Mouse (Mus musculus) limb, embryonic 11.5 days (tissue): Measurements from ENCODE around the gene Kcnh6. TPM values are rescaled to one million over a fixed set of nuclear protein-coding genes. Genes with fewer than 3 reads are reported as not detected.

ENCODE experiments used
- ATAC-seq: fragments of 200-750 bp; cut with Nextera tagmentation; 2 replicates; pipeline ENCODE4 v1.8.0; 2017; ENCODE audit warnings: low read depth; ENCODE audit not compliant: insufficient number of reproducible peaks, low FRiP score, low TSS enrichment
- DNase-seq: peaks from one replicate; pipeline ENCODE4 v3.0.0-alpha.2; 2015; ENCODE audit warnings: low spot score
- H3K27ac ChIP-seq: fragments of 300-500 bp; sonication (generic); replicated peaks from 2 replicates; pipeline ENCODE4 v1.5.1; 2014; ENCODE audit warnings: low read depth, mild to moderate bottlenecking, low read length
- H3K27me3 ChIP-seq: fragments of 300-500 bp; sonication (generic); 2 replicates; pipeline ENCODE4 v1.6.1; 2014; ENCODE audit warnings: mild to moderate bottlenecking, low read length, mixed read lengths; ENCODE audit not compliant: control insufficient read depth, insufficient read depth
- H3K36me3 ChIP-seq: fragments of 300-500 bp; sonication (generic); 2 replicates; pipeline ENCODE4 v1.6.1; 2014; ENCODE audit warnings: mild to moderate bottlenecking, low read length, moderate library complexity, mixed read lengths; ENCODE audit not compliant: control insufficient read depth, insufficient read depth
- H3K4me1 ChIP-seq: fragments of 300-500 bp; sonication (generic); 2 replicates; pipeline ENCODE4 v1.6.1; 2014; ENCODE audit warnings: low read length, mixed read lengths; ENCODE audit not compliant: control insufficient read depth, insufficient read depth
- H3K4me2 ChIP-seq: fragments of 300-500 bp; sonication (generic); 2 replicates; pipeline ENCODE4 v1.6.1; 2014; ENCODE audit warnings: low read depth, mild to moderate bottlenecking, moderate library complexity; ENCODE audit not compliant: severe bottlenecking
- H3K4me3 ChIP-seq: fragments of 300-500 bp; sonication (generic); 2 replicates; pipeline ENCODE4 v1.5.1; 2014; ENCODE audit warnings: low read depth, low read length
- H3K9ac ChIP-seq: fragments of 300-500 bp; sonication (generic); 2 replicates; pipeline ENCODE4 v1.6.1; 2014; ENCODE audit warnings: mild to moderate bottlenecking, low read length
- H3K9me3 ChIP-seq: fragments of 300-500 bp; sonication (generic); 2 replicates; pipeline ENCODE4 v1.6.1; 2016; ENCODE audit warnings: low read length; ENCODE audit not compliant: control insufficient read depth
- WGBS: fragments of 180-500 bp; shearing (Covaris S2); extraction: QIAGEN DNeasy Blood & Tissue Kit; methylation state at CpG from one replicate; pipeline ENCODE4 v1.1.7; 2014; 5-methylcytosine and 5-hydroxymethylcytosine counted together
- polyA plus RNA-seq: library from polyadenylated mRNA; unstranded; fragments of >200 nt; fragmentation: Nextera tagmentation; extraction: Ambion mirVana; gene quantifications from 2 replicates; pipeline ENCODE4 v1.2.1, GENCODE M21; 2014

Kcnh6 gene
- polyA plus RNA-seq, 1 experiment from 2014 or later, result 0.39 TPM

GRCm38 (mm10) chr11:105994375-105994774 is 13.5 kb upstream of the Kcnh6 start, which contains the start of gene Ace3:
TSS of gene Ace3 (plus strand) at chr11:105994675.
- Histone ChIP-seq H3K4me1 (no peaks in the 10 kb centered on the region), H3K27me3 (no peaks in the 10 kb centered on the region), H3K4me3 (no peak within 1 kb of the TSS), H3K36me3 (no peaks in the 10 kb centered on the region), H3K9ac (no peak within 1 kb of the TSS), H3K4me2 (no peak within 1 kb of the TSS), H3K27ac (no peak within 1 kb of the TSS), H3K9me3 (no peaks in the 10 kb centered on the region)
- ATAC-seq (no peak), DNase-seq (no peak)
- WGBS, result 87% methylated on average over 3 of the region's 3 CpGs

GRCm38 (mm10) chr11:106000062-106000461 is 7.9 kb upstream of the Kcnh6 start:
- no peak overlapping the region for H3K27ac ChIP-seq
- H3K9ac ChIP-seq, result no peak overlapping the region
- no peaks in the 10 kb centered on the region for H3K4me1 ChIP-seq
- ATAC-seq (no peak), DNase-seq (no peak)
- no peak overlapping the region for H3K4me2 ChIP-seq
- H3K4me3 ChIP-seq, result no peak overlapping the region
- no peaks in the 10 kb centered on the region for H3K9me3 ChIP-seq
- WGBS, result 96% methylated on average over 6 of the region's 6 CpGs
- H3K36me3 ChIP-seq, result no peaks in the 10 kb centered on the region
- no peaks in the 10 kb centered on the region for H3K27me3 ChIP-seq

DNA sequence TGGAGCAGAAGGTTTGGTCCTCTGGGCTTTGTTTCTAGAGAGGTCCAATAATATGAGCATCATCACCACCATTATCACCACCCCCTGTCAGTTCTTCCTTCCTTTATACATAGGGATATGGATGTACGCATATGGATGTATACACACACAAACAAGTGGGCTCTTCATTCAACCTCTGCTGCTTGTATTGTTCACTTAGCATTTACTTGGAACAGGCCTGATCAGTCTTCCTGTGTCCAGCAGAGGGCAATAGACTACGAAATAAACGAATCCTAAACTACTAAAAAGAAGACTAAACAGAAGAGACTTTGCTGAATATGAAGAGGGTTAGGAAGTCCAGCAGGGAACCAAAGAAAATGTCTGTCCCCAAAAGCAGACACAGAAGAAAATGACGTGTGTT is 6.2 kb upstream of the Kcnh6 start:
- Histone ChIP-seq H3K4me2 (no peak overlapping the region), H3K4me3 (no peak overlapping the region), H3K36me3 (no peaks in the 10 kb centered on the region), H3K27me3 (no peaks in the 10 kb centered on the region), H3K27ac (no peak overlapping the region), H3K9ac (no peak overlapping the region), H3K9me3 (no peaks in the 10 kb centered on the region), H3K4me1 (no peaks in the 10 kb centered on the region)
- DNase-seq (no peak), ATAC-seq (no peak)
- 43% methylated on average over 4 of the region's 4 CpGs for WGBS

- Histone ChIP-seq H3K4me1 (0 out of 2 replicates have a peak, but pooled peaks cover 3% of the 10 kb centered on the region), H3K27ac (no peak overlapping the region), H3K27me3 (no peaks in the 10 kb centered on the region), H3K9ac (no peak overlapping the region), H3K36me3 (no peaks in the 10 kb centered on the region), H3K9me3 (no peaks in the 10 kb centered on the region), H3K4me3 (no peak overlapping the region), H3K4me2 (no peak overlapping the region)
- ATAC-seq (no peak), DNase-seq (no peak)
- WGBS, result 80% methylated on average over 1 of the region's 1 CpGs
Observed at GRCm38 (mm10) chr11:106004576-106004975, 3.3 kb upstream of the Kcnh6 start.

- 0 out of 2 replicates have a peak, but pooled peaks cover 3% of the 10 kb centered on the region for H3K4me1 ChIP-seq
- H3K27ac ChIP-seq, result no peak overlapping the region
- H3K27me3 ChIP-seq, result no peaks in the 10 kb centered on the region
- H3K4me3 ChIP-seq, result no peak overlapping the region
- H3K4me2 ChIP-seq, result no peak overlapping the region
- DNase-seq (no peak), ATAC-seq (no peak)
- no peaks in the 10 kb centered on the region for H3K36me3 ChIP-seq
- WGBS, result 64% methylated on average over 5 of the region's 5 CpGs
- H3K9me3 ChIP-seq, result no peaks in the 10 kb centered on the region
- H3K9ac ChIP-seq, result no peak overlapping the region
Observed at GRCm38 (mm10) chr11:106005970-106006369, 2.0 kb upstream of the Kcnh6 start.

GRCm38 (mm10) chr11:106012711-106013110 is 4.8 kb downstream of the Kcnh6 start:
- H3K9ac ChIP-seq, result no peak overlapping the region
- H3K36me3 ChIP-seq, result no peaks in the 10 kb centered on the region
- H3K4me3 ChIP-seq, result no peak overlapping the region
- no peaks in the 10 kb centered on the region for H3K9me3 ChIP-seq
- ATAC-seq (no peak), DNase-seq (no peak)
- no peak overlapping the region for H3K4me2 ChIP-seq
- H3K27ac ChIP-seq, result no peak overlapping the region
- WGBS, result 55% methylated on average over 7 of the region's 7 CpGs
- H3K27me3 ChIP-seq, result no peaks in the 10 kb centered on the region
- H3K4me1 ChIP-seq, result 0 out of 2 replicates have a peak, but pooled peaks cover 3% of the 10 kb centered on the region

DNA sequence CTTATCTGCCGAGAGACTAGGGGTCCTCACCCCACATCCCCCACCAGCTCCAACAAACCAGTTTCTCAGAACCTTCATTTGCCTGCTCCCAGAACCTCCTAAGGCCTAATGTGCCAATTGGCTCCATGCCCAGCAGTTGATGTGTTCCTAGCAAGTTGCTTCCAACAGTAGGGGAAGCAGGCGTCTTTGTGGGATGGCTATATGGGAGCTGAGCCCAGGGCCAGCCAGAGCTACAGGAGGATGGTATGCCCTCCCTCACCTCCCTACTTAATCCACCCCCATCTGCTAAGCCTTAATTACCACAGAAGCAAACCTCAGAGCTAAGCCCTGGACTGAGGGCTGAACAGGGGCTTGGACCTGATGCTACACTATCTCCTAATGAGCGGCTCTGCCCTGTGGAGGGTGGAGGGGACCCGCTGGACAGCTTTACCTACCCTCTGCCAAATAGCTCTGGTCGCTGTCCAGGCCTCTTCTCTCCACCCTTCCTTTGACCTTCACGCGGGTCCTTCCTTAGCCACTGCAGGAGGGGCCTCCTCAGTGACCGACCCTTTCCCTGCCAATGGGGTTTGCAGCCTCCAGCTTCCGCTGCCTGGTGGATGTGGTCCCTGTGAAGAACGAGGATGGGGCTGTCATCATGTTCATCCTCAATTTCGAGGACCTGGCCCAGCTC is 5.8 kb downstream of the Kcnh6 start:
- Histone ChIP-seq H3K9me3 (no peaks in the 10 kb centered on the region), H3K4me2 (no peak overlapping the region), H3K4me3 (no peak overlapping the region), H3K9ac (no peak overlapping the region), H3K4me1 (no peaks in the 10 kb centered on the region), H3K27me3 (no peaks in the 10 kb centered on the region), H3K27ac (no peak overlapping the region), H3K36me3 (no peaks in the 10 kb centered on the region)
- ATAC-seq, result no peak
- WGBS, result 70% methylated on average over 11 of the region's 11 CpGs
- no peak for DNase-seq

GRCm38 (mm10) chr11:106016440-106016839 is 8.5 kb downstream of the Kcnh6 start:
- Histone ChIP-seq H3K27me3 (peaks cover 20% of the 10 kb centered on the region), H3K36me3 (no peaks in the 10 kb centered on the region), H3K4me3 (no peak overlapping the region), H3K4me2 (no peak overlapping the region), H3K4me1 (peaks cover 5% of the 10 kb centered on the region), H3K9ac (no peak overlapping the region), H3K27ac (no peak overlapping the region), H3K9me3 (no peaks in the 10 kb centered on the region)
- DNase-seq (no peak), ATAC-seq (no peak)
- WGBS, result 81% methylated on average over 5 of the region's 5 CpGs
